Mouse (Mus musculus) inflammation-experienced regulatory T-cells, adult 6 months (primary cell): ENCODE results near the gene Scarb2. TPM values are rescaled to one million over a fixed set of nuclear protein-coding genes. Genes with fewer than 3 reads are reported as not detected.
"Not testable (repeated sequence)": the region's sequence is repeated elsewhere in the genome, so short reads cannot be mapped to it uniquely, and the experiment has no call there.

ENCODE experiments used
- ATAC-seq: one replicate; pipeline ENCODE4 v1.8.0; 2017
- polyA plus RNA-seq, 3 experiments: library from polyadenylated mRNA; unstranded; fragments of 100-300 nt; shearing (Covaris generic); gene quantifications; one replicate each; pipeline ENCODE4 v1.2.1; 2017

Scarb2 gene
- 1 to 10 TPM; 8.3 to 9.2 (median 8.5) TPM for polyA plus RNA-seq

DNA sequence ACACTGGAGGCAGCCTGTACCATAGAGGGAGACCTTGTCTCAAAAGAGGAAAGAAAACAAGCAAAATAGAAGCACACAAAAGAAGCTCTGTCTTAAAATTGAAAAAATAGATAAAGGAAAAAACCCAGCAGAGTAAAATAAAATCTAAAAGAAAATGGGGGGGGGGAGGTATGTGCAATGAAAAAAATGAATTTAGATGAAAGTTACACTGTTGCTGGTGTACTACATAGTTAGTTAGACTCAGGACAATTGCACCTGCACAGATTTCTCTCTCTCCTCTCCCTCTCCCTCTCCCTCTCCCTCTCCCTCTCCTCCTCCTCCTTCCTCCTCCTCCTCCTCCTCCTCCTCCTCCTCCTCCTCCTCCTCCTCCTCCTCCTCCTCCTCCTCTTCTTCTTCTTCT, at the start of gene Scarb2:
Gene Scarb2, minus strand, starts transcription at position 101 of the 400 bp plus-strand sequence.
- no peak for ATAC-seq

DNA sequence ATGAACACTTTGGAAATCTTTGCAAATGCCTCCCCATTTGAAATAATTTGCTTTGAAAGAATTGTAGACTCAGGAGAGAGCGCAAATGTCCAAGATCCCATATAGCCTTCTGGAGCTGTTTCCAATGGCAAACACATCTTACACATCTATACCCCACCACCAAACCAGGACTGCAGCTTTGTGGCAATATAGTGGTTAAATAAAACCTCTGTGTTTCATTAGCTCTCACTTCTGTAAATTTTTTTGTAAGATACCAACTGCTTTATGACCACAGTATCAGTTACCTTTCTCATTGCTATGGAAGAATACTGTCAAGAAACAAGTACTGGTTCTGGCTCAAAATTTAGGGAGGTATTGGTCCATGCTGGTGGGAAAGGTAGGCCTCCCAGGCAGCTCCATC, 49.3 kb upstream of the Scarb2 start:
- ATAC-seq, result no peak

DNA sequence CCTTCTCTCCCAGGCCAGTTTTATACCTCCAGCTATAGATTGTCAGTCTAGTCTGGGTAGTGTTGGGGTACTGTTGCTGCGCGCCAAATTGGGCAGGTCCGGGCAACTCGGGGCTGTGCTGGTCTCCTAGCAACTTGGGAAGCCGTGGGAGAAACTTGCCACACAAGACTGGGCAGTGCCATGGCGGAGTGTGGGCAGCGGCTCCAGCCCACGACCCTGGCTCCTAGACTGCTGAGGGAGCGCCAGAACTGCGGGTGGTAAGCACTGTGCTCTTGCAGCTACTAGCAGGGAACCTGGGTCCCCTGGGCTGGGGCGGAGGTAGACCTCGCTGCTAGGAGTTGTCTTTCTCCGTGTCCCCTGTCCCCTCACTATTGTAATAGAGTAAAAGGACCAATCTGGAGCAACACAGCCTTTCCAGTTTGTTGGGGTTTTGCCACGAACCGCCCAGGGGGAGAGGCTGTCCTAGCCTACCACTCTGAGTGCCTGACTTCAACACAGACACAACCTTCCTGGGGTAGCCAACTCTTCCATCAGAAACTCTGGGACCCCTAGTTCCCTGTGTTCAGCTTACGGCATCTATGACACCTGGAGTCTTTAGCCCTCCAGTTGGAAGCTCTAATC, 48.4 kb upstream of the Scarb2 start, which contains the start of gene Fam47e:
Gene Fam47e, plus strand, starts transcription at position 179 of the 621 bp plus-strand sequence.
- no peak for ATAC-seq

DNA sequence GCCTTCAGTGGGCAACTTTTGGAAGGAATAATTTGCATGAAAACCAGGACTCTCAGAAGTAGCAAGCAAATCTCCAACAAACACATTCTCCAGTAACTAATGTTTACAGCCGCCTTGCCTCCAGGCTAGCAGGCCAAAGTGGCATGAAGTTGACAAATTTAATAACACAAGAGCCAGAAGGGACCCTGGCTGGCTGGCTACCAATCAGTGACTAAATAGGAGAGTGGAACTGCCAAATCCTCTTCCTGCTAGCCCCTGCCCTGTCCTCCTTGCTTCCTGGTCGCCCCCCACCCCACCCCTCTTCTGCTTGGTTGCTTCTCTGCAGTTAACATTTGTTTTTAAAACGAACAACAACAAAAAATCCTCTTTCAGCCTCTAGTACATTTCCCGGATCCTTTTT, 47.8 kb upstream of the Scarb2 start:
- ATAC-seq, result no peak

DNA sequence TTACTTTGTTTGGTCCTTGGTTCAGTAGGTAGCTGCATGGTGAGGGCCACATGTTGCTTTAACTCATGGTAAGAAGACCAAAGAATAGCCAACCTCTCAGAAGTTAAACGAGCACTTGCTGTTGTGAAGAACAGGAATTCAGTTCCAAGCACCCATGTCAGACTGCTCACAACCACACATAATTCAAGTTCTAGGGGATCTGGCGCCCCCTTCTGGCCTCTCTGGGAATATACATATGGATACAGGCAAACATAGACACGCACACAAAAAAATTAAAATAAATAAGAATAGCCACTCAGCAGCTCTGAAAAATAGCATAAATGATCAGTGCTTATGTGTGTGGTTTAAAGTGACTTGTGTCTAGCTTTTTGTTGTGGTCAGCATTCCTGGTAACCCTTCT, 47.3 kb upstream of the Scarb2 start:
- no peak for ATAC-seq

DNA sequence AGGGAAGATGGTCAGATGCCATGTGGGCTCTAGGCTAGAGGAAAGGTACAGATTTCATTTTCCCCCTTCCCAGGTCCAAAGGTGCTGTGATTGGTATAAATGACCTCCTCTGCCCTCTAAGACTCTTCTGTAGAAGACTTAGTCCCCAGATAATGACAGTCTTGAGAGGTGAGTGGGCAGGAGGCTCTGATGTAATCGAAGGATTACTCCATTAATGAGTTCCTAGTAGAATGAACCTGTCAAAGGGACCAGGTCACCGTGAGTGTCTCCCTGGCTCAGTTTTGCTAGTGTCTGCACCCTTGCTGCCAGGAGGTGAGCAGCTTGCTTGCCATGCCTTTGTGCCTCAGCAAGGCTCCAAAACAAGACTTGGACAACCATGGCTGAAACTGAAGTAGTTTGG, 46.0 kb upstream of the Scarb2 start:
- ATAC-seq, result no peak

DNA sequence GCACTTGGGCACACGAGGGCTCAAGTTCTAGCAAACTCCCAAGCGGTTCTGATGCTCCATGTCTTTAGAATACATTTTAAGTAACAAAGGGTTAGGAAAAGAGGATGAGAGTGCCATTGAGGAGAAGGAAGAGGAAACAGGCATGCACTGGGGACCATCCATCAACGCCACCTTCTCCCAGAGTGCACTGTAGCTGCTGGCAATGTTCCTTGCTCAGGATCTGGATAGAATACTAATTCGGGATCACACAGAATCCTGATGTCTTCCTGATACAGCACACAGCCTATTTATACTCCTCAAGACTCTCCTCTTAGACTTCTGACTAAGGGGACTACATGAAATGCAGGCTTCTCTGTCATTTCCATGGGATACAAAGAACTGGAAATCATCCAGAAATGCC, 33.1 kb upstream of the Scarb2 start:
- ATAC-seq, result no peak

DNA sequence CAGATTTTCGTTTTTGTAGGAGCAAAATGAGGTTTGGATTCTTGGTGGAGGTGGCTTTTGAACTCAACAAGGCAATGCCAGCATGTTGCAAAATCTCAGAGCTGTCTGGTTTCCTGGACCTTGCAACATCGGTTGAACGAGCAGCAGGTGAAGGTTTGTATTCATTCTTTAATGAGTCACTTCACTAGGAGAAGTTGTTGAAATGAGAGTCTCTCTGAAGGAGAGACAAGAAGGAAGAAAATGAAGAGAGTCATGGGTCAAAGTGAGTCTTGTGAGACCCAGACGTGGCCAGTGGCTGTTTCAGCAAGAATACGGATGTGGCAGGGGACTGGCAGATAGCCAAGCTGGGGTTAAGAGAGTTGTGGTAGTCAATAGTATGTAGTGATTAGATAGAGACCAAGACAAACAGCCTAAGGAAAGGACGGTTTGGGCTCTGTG, 18.2 kb upstream of the Scarb2 start:
- no peak for ATAC-seq

DNA sequence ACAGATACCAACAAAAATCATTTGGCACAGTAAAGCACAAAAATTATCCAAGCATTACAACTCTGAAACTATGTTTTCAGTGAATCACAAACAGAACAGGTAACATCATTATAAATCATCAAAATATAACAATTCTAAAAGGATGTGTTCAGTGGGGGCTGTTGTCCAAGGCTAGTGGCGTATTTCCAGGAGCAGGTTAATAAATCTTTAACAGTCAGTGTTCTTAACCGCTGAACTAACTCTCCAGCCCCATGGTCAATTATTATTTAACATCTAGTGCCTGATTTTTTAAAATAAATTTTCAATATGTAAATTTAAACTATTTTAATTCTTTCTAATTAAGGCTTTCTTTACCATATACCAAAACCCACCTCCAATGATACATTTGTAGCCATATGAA, 14.5 kb upstream of the Scarb2 start:
- not testable (repeated sequence) for ATAC-seq

DNA sequence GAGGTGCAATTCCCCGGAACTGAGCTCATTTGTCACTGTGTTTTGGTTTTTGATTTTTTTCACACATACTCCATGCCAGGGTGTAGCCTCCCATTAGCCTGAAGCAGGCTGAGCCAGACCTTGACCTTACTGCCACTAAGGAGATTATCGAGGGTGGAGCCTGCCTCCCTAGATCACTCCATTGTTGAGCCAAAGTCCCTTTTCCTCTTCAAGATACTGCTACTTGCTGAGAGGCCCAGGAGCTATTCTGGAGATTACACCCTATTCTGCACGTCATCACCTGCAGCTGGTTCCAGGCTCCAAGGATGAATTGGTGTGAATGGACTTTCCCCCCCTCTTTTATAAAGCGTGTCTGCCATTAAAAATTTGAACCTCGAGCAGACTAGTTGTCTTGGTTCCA, 5.4 kb upstream of the Scarb2 start:
- no peak for ATAC-seq

DNA sequence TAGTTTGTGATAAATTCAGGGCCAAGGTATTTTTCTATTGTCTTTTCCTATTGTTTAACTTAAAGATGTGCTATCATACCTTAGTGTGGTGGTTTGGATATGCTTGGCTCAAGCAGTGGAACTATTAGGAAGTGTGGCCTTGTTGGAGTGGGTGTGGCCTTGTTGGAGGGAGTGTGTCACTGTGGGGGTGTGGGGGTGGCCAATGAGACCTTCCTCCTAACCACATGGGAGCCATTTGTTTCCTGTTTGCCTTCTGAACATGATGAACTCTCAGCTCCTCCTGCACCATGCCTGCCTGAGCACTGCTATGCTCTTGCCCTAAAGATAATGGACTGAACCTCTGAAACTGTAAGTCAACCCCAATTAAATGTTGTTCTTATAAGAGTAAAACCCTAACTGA, 4.6 kb upstream of the Scarb2 start:
- peak; percentile 68 for ATAC-seq

DNA sequence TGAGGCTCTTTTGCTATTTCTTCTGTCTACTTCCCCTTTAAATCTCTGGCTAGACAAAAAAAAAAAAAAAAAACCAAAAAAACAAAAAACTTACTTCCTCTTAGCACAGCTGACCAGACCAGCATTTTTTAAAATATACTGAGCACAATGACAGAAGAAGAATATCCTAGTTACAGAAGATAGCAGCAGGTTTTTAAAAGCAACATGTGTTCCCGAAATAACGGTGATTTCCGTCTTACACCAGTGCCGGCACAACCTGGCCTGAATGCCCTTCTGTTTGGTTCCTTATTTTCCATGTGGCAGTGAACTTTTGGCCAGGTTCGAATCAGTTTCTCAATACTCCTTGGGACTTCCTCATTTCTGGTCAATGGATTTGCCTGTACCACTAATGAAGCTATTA, 2.2 kb upstream of the Scarb2 start:
- ATAC-seq, result no peak

DNA sequence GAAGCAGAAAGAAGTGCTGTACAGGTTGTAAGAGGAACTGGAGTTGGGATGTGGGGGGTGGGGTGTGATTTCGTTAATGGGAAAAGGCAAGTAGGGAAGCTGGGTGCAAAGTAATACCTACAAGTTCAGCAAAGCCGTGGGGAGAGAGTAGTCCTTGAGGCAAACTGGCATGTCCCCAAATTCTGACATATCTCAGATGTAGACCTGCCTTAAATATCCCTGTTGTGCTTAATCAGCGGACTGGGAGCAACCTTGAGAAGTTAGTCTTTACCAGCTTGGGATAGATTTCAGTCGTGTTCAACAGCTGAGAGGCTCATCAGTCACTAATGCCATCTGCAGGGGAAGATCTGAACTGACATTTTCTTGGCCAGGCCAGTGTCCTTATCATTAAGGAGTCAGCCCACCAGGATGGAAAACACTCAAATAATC, 318 bp downstream of the Scarb2 start:
- peak; percentile 19 for ATAC-seq

DNA sequence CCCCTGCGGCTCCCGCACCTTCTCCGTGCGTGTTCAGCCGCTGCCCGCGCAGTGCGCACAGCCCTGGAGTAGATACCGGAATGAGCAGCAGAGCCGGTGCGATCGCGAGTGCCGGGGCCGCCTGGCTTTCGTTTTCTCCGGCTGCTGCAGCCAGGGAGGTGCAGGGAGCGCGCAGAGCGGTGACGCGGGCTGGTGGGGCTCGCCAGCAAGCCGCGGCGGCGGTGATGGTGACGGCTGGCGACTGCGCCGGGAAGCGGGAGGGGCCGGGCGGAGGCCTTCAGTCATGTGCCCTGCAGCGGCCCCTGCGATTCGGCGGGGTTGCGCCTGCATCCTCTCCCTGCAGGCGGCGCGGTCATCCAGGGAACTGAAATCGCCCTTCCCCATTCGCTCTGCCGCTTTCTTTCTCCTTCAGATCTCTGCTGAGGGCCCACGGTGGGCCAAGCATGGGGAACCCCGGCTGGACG, 1.2 kb downstream of the Scarb2 start:
- peak; percentile 81 for ATAC-seq

DNA sequence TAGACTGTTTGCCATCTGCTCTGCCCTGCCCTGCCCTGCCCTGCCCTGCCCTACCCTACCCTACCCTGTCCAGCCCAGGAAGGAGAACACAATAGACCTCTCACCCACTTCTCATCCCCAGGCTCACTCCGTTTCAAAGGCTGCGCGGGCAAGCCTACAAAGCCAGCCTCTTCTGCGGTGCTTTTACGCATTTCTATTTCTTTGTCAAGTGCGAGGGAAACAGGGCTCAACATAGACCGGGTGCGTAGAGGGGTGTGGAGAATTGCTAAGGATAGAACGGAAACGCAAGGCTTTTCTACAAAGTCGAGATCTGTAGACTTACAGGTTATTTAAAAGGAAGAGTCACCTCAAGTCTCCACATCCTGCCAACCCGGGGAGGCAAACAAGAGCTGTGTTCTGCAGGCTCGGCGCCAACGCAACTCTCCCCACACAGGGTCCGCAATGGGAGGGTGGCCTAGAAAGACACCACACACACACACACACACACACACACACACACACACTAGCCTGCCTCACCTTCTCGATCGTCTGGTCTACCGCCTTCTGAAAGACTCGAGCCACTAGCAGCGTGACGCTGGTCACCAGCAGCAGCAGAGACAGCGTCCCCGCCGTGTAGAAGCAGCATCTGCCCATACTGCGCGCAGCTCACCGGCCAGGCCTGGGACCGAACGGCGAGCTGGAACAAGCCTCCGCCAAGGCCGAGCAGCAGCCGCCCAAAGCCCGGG, 1.8 kb downstream of the Scarb2 start:
- ATAC-seq, result peak; percentile 69

DNA sequence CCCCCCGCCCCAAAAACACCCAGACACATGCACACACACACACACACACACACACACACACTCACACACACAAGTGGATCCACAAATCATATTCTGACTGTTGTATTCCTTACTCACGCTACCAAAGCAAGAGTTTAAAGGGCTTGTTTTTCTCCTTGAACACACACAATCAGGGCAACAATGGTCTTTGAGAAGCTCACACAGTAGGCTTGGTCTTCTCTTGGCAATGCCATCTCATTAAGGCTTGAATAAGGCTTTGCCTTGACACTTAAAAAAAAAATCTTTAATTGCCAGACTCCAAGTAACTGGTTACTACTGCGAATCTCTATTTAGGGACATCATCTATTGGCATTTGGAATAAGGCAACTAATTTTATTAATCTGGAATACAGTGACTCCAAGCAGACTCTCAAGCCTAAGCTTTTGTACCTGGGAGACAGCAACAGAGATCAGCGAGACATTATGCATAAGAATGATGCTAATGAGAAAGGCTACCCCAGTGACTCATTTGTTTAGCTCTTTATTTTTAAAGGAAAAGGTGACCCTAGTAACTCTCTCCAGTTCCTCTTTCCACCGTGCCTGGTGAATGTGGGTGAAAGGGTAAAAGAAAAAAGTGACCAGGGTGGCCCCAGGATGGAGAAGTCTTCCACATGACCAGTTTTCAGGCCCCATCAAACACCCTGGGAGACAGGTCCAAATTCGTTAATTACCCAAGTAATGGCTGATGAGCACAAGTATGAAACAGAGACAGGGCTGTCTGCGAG, 2.6 kb downstream of the Scarb2 start:
- ATAC-seq, result no peak

DNA sequence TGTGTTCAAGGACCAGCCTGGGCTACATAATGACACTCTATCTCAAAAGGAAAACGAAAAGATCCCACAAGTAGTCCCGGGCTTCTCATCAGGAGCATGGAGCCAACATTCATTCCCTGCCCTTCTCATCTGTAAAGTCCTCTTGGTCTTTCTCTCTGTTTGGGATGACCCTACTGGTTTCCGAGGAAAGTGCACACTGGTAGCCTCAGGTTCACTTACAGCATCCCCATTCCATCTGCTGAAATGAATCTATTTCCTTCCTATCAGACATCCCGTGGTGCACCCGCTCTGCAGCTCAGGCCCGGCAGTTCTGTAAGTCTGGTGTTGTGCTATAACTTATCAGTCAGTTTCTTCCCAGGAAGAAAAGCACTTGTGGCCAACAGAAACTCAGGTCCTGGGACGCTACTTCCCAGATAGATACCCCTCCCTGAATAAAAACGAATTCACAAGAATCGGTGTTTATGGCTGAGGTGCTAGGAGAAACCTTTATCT, 3.2 kb downstream of the Scarb2 start:
- no peak for ATAC-seq

DNA sequence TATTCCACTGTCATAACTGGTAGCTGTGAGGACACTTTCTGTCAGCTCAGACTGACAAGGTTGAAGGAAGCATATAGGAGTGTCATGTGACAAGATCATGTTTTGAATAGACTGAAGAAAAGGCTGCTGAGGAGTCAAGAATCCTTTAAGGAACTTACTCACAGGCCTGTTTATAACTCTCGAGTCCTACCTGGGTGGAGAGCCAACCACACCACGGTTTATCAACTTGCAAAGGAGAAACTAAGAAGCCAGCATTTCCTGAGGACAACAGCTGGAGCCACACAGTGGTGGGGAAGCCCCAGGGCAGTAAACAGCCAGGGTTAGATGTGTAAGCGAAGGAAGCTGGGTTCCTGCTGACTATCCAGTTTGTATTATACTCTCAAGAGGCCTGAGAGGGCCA, 7.3 kb downstream of the Scarb2 start:
- ATAC-seq, result peak; percentile 85

DNA sequence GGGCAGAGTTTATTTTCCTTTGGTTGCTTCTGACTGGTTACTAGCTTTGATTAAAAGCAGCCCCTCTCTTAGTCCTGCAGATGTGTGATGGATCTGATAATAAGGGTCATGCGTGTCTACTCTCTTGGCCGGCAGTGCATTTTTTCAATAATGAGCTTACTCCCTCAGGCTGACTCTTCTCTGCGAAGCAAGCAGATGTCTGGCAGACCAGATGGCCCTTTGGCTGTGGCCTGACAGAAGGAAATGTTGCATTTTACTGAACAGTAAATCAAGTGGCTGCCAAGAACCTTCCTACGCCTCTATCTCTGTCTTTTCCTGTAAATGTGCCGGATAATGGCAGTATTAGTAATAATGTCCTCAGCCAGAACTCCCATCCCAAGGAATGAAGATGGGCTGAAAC, 8.0 kb downstream of the Scarb2 start:
- ATAC-seq, result no peak

DNA sequence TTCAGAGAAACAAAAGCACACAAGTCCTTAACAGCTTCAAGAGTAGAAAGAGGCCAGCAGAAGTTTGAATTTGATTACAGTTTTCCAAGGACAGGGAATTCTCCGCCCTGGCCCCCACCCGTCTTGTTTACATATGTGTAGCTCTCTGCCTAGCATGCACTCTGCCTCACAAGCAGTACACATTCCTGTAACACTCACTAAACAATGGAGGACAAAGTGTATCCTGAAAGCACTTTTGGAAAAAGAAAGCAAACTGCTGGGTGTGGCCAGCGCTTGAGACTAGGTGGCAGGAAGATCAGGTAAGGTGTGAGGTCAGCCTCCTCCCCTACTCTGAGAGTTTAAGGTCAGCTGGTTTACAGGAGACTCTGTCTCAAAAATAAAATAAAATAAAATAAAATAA, 8.4 kb downstream of the Scarb2 start:
- ATAC-seq, result no peak

DNA sequence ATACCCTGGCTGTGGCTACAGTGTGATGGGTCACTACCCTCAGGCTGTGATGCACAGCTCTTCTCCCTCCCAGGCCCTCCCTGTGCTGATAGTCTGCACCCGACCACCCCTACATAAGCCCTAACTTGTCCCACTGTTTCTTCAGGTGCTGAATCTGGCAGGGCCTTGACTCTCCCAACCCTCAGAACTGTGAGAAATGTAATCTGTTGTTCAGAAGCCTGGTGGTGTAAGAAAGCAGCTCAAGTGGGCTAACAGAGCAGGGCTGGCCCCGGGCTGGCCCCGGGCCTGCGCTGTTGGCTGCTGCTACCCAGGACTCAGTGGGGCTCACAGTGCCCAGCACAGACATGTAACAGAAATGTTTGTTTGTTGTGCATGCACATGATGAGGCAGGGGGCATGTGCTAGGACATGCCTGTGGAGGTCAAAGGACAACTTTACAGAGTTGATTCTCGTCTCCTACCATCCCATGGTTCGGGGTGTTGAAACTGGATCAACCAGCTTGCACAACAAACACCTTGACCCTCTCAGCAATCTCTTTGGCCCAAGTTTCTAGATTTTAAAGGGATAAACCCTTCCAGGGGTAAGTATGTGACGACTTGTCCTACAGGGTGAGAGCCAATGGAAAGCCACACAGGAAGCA, 10.7 kb downstream of the Scarb2 start:
- no peak for ATAC-seq

DNA sequence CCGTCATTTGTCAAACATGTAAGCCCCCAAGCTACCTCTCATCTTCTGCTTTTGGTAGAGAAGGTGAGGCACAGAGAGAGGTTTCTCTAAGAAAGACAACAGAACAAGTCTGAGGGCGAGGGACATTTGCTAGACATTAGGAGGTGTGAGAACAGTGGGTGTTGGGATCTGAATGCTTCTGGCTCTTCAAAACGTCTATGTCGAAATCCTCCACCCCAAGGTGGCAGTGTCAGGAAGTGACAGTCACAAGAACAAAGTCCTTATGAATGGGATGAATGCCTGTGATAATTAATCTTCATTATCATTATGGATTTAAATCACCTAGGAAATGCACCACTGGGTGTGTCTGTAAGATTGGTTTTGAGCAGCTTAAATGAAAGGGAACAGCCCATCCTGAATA, 11.3 kb downstream of the Scarb2 start:
- ATAC-seq, result no peak

DNA sequence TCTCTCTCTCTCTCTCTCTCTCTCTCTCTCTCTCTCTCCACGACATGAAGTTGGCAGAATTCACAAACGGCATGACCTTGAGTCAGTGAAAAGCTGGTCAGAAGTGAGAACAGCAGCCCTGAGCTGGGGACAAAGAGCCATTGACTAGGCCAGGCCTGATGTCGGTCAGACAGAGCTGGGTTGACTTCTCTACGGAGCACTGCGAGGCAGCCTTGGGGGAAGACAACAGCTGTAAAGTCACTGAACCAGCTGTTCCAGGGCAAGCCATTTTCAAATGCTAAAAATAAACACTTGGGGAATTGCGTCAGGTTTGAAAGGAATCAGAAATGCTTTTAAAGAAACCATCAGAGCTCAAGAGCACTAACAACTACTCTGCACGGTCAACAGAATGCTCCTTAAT, 13.2 kb downstream of the Scarb2 start:
- ATAC-seq, result no peak
